Comparison of ENCODE assay signal across 25 mouse cellular contexts in genomic region chr15:20571012-20571411, GRCm38 (mm10).
DNase-seq lines count a peak whose midpoint lies in the region; ATAC-seq lines count a peak whose summit lies in the region.
"Had no signal": no experiment of that assay in that cellular context is flagged by ENCODE, and none has a peak within 500 bp of the region (broad histone marks: within the 10 kb centered on the region; RNA-seq: fewer than 3 reads in every experiment).

No protein-coding gene starts in this region.

- H3K4me3 ChIP-seq in hindbrain, embryonic 13.5 days = no peak overlapping the region
- no peak overlapping the region for H3K4me3 ChIP-seq in hindbrain, embryonic 12.5 days
- H3K4me3 ChIP-seq in hindbrain, embryonic 16.5 days (ENCODE audit: low read length) = no peak overlapping the region
- no peak overlapping the region for H3K4me3 ChIP-seq in hindbrain, embryonic 11.5 days (ENCODE audit: low read depth, low read length)
- H3K4me3 ChIP-seq in midbrain, embryonic 14.5 days (replicated peaks; ENCODE audit: low read depth, low read length) = no peak overlapping the region
- H3K4me3 ChIP-seq in midbrain, embryonic 15.5 days = no peak overlapping the region
- H3K4me3 ChIP-seq: embryonic facial prominence, embryonic 10.5 days; embryonic facial prominence, embryonic 12.5 days; forebrain, embryonic 13.5 days; forebrain, embryonic 15.5 days had no signal

- no peak for DNase-seq in hindbrain, embryonic 11.5 days (ENCODE audit: low spot score)
- DNase-seq in midbrain, embryonic 14.5 days = peak; percentile 26
- no peak for DNase-seq in adrenal gland, postnatal 4 days (ENCODE audit: low spot score in 2 of 2)
- DNase-seq: adrenal gland, adult 8-10 months; adrenal gland, postnatal 14 days; adrenal gland, postnatal 36 days; B cell, adult 2 months; cerebellum, adult 11-12 months; cerebellum, adult 2 months; cerebellum, adult 9-10 months; cerebellum, postnatal 10 days; cerebellum, postnatal 25 days had no signal

- H3K4me1 ChIP-seq in hindbrain, embryonic 13.5 days (replicated peaks) = no peaks in the 10 kb centered on the region
- H3K4me1 ChIP-seq in hindbrain, embryonic 12.5 days = no peaks in the 10 kb centered on the region
- no peaks in the 10 kb centered on the region for H3K4me1 ChIP-seq in hindbrain, embryonic 16.5 days (ENCODE audit: control insufficient read depth, insufficient read depth, low read depth, low read length)
- no peaks in the 10 kb centered on the region for H3K4me1 ChIP-seq in hindbrain, embryonic 11.5 days (replicated peaks; ENCODE audit: control insufficient read depth, insufficient read depth, low read length)
- no peaks in the 10 kb centered on the region for H3K4me1 ChIP-seq in midbrain, embryonic 14.5 days (ENCODE audit: control insufficient read depth, insufficient read depth, low read length)
- H3K4me1 ChIP-seq in midbrain, embryonic 15.5 days = no peaks in the 10 kb centered on the region
- H3K4me1 ChIP-seq: embryonic facial prominence, embryonic 10.5 days; embryonic facial prominence, embryonic 12.5 days; forebrain, embryonic 13.5 days; forebrain, embryonic 15.5 days had no signal

- H3K9me3 ChIP-seq in hindbrain, embryonic 13.5 days = no peaks in the 10 kb centered on the region
- no peaks in the 10 kb centered on the region for H3K9me3 ChIP-seq in hindbrain, embryonic 12.5 days (replicated peaks)
- no peaks in the 10 kb centered on the region for H3K9me3 ChIP-seq in hindbrain, embryonic 16.5 days (ENCODE audit: control insufficient read depth, low read length)
- H3K9me3 ChIP-seq in hindbrain, embryonic 11.5 days (ENCODE audit: control insufficient read depth, low read length) = no peaks in the 10 kb centered on the region
- H3K9me3 ChIP-seq in midbrain, embryonic 14.5 days (ENCODE audit: control insufficient read depth, low read length) = no peaks in the 10 kb centered on the region
- no peaks in the 10 kb centered on the region for H3K9me3 ChIP-seq in midbrain, embryonic 15.5 days
- H3K9me3 ChIP-seq: embryonic facial prominence, embryonic 10.5 days; embryonic facial prominence, embryonic 12.5 days; forebrain, embryonic 13.5 days; forebrain, embryonic 15.5 days; G1E had no signal

- H3K4me2 ChIP-seq in hindbrain, embryonic 13.5 days = no peak overlapping the region
- no peak overlapping the region for H3K4me2 ChIP-seq in hindbrain, embryonic 12.5 days (replicated peaks)
- no peak overlapping the region for H3K4me2 ChIP-seq in hindbrain, embryonic 16.5 days (ENCODE audit: low read length)
- no peak overlapping the region for H3K4me2 ChIP-seq in hindbrain, embryonic 11.5 days (replicated peaks; ENCODE audit: low read depth, low read length)
- no peak overlapping the region for H3K4me2 ChIP-seq in midbrain, embryonic 14.5 days (ENCODE audit: low read length)
- H3K4me2 ChIP-seq in midbrain, embryonic 15.5 days = no peak overlapping the region
- H3K4me2 ChIP-seq: embryonic facial prominence, embryonic 12.5 days; forebrain, embryonic 13.5 days; forebrain, embryonic 15.5 days had no signal

- 69% methylated on average over 4 of the region's 4 CpGs for WGBS in hindbrain, embryonic 13.5 days
- 80% methylated on average over 4 of the region's 4 CpGs for WGBS in hindbrain, embryonic 12.5 days
- WGBS in hindbrain, embryonic 16.5 days = 72% methylated on average over 4 of the region's 4 CpGs
- WGBS in hindbrain, embryonic 11.5 days = 84% methylated on average over 4 of the region's 4 CpGs
- 65% methylated on average over 4 of the region's 4 CpGs for WGBS in midbrain, embryonic 14.5 days
- 64% methylated on average over 4 of the region's 4 CpGs for WGBS in midbrain, embryonic 15.5 days

- no peak overlapping the region for H3K27ac ChIP-seq in hindbrain, embryonic 13.5 days
- H3K27ac ChIP-seq in hindbrain, embryonic 12.5 days = no peak overlapping the region
- no peak overlapping the region for H3K27ac ChIP-seq in hindbrain, embryonic 16.5 days (ENCODE audit: low read depth, low read length)
- no peak overlapping the region for H3K27ac ChIP-seq in hindbrain, embryonic 11.5 days (ENCODE audit: low read depth, low read length)
- no peak overlapping the region for H3K27ac ChIP-seq in midbrain, embryonic 14.5 days (replicated peaks; ENCODE audit: low read depth, low read length)
- no peak overlapping the region for H3K27ac ChIP-seq in midbrain, embryonic 15.5 days
- H3K27ac ChIP-seq: embryonic facial prominence, embryonic 10.5 days; embryonic facial prominence, embryonic 12.5 days; forebrain, embryonic 13.5 days; forebrain, embryonic 15.5 days had no signal

- no peaks in the 10 kb centered on the region for H3K27me3 ChIP-seq in hindbrain, embryonic 13.5 days
- H3K27me3 ChIP-seq in hindbrain, embryonic 12.5 days = no peaks in the 10 kb centered on the region
- H3K27me3 ChIP-seq in hindbrain, embryonic 16.5 days (replicated peaks; ENCODE audit: control insufficient read depth, insufficient read depth, low read length) = no peaks in the 10 kb centered on the region
- H3K27me3 ChIP-seq in hindbrain, embryonic 11.5 days (ENCODE audit: control insufficient read depth, insufficient read depth, low read length) = no peaks in the 10 kb centered on the region
- no peaks in the 10 kb centered on the region for H3K27me3 ChIP-seq in midbrain, embryonic 14.5 days (ENCODE audit: control insufficient read depth, insufficient read depth, low read length)
- no peaks in the 10 kb centered on the region for H3K27me3 ChIP-seq in midbrain, embryonic 15.5 days (replicated peaks)
- H3K27me3 ChIP-seq: CH12.LX; embryonic facial prominence, embryonic 12.5 days; forebrain, embryonic 13.5 days; forebrain, embryonic 15.5 days; Patski had no signal

- H3K36me3 ChIP-seq in hindbrain, embryonic 13.5 days = no peaks in the 10 kb centered on the region
- no peaks in the 10 kb centered on the region for H3K36me3 ChIP-seq in hindbrain, embryonic 12.5 days
- H3K36me3 ChIP-seq in hindbrain, embryonic 16.5 days (ENCODE audit: control insufficient read depth, insufficient read depth, low read length) = no peaks in the 10 kb centered on the region
- no peaks in the 10 kb centered on the region for H3K36me3 ChIP-seq in hindbrain, embryonic 11.5 days (ENCODE audit: control insufficient read depth, insufficient read depth, low read length)
- H3K36me3 ChIP-seq in midbrain, embryonic 14.5 days (ENCODE audit: control insufficient read depth, insufficient read depth, low read length) = no peaks in the 10 kb centered on the region
- no peaks in the 10 kb centered on the region for H3K36me3 ChIP-seq in midbrain, embryonic 15.5 days (replicated peaks)
- H3K36me3 ChIP-seq: embryonic facial prominence, embryonic 10.5 days; embryonic facial prominence, embryonic 12.5 days; forebrain, embryonic 15.5 days; G1E had no signal

- no peak overlapping the region for H3K9ac ChIP-seq in hindbrain, embryonic 13.5 days
- no peak overlapping the region for H3K9ac ChIP-seq in hindbrain, embryonic 12.5 days
- H3K9ac ChIP-seq in hindbrain, embryonic 16.5 days (ENCODE audit: low read depth, low read length) = no peak overlapping the region
- no peak overlapping the region for H3K9ac ChIP-seq in hindbrain, embryonic 11.5 days (ENCODE audit: low read depth, low read length)
- no peak overlapping the region for H3K9ac ChIP-seq in midbrain, embryonic 14.5 days (replicated peaks; ENCODE audit: low read length)
- no peak overlapping the region for H3K9ac ChIP-seq in midbrain, embryonic 15.5 days
- H3K9ac ChIP-seq: embryonic facial prominence, embryonic 12.5 days; forebrain, embryonic 13.5 days; forebrain, embryonic 15.5 days had no signal

- peak; percentile 72; the same call in 1 of the 2 replicates for ATAC-seq in hindbrain, embryonic 13.5 days (ENCODE audit: low FRiP score)
- no peak for ATAC-seq in hindbrain, embryonic 12.5 days (ENCODE audit: low FRiP score)
- ATAC-seq in hindbrain, embryonic 16.5 days = peak; percentile 54; the same call in 1 of the 2 replicates
- no peak for ATAC-seq in hindbrain, embryonic 11.5 days (ENCODE audit: low FRiP score)
- 0 out of 2 replicates have a peak, but pooled peaks have one; percentile 43 for ATAC-seq in midbrain, embryonic 14.5 days (ENCODE audit: low FRiP score, low TSS enrichment)
- ATAC-seq in midbrain, embryonic 15.5 days (replicated peaks) = no peak
- ATAC-seq: activated CD4-positive, CD25-positive, alpha-beta regulatory T cell, adult 4 months; CD4-positive, CD25-positive, alpha-beta regulatory T cell, adult 4 months; forebrain, embryonic 13.5 days; forebrain, embryonic 15.5 days; Patski had no signal

Comparison
In these comparisons a context has a peak if more than half of its experiments do, and no peak if none do; other contexts are left out.
1. ATAC-seq: peak in hindbrain, embryonic 13.5 days (single experiment), hindbrain, embryonic 16.5 days (single experiment) and midbrain, embryonic 14.5 days (single experiment); none in hindbrain, embryonic 12.5 days (single experiment), hindbrain, embryonic 11.5 days (single experiment) and midbrain, embryonic 15.5 days (single experiment).